Mouse (Mus musculus): ENCODE results near the gene Apoe.
A peak's percentile ranks its signal among the peaks of the same experiment; 100 is the strongest.

DNA sequence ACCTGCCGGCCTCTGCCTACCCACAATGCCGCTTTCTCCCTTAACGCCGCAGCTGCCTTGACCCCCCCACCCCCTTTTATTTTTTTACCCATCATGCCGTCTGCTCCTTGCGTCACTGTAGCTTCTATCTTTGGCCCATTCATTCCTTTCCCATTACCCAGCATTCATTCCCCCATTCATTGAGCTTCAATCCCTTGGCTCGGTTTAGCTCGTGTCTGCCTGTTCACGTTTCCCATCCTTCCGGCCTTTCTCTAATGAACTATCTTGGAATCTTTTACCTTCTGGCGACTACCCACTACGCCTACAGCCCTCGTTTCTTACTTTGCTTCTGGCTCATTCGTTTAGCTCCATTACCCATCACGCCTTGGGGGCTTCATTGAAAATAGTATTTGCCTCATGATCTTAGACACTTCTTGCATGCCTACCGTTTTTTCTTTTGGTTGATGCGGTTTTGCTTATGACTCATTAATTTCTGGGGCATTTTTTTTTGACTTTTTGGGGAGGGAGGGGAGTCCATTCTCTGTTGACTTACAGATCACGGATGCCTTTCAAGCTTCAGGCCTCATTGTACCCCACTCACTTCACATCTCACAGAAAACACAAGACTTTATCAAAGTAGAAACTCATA, 17.2 kb upstream of the Apoe start:
- no peak for TF ChIP-seq USF1 (IDR thresholded peaks at IDR 0.05; ENCODE audit: low read depth, low read length)
- no peak for TF ChIP-seq CTCF (conservative IDR thresholded peaks at IDR 0.05 in 1 of 2, IDR thresholded peaks at IDR 0.05 in 1 of 2; ENCODE audit: low read depth in 2 of 2, low read length in 2 of 2)
- peak; percentile 84 for TF ChIP-seq ZMIZ1 (IDR thresholded peaks at IDR 0.05; ENCODE audit: low read depth, low read length)
- TF ChIP-seq POLR2A (IDR thresholded peaks at IDR 0.05; ENCODE audit: low read depth, low read length) = peak; percentile 92
- no peak for TF ChIP-seq EP300 (IDR thresholded peaks at IDR 0.05; ENCODE audit: low read length)
- TF ChIP-seq BHLHE40 (IDR thresholded peaks at IDR 0.05; ENCODE audit: low read depth, low read length) = peak; percentile 67
- TF ChIP-seq HCFC1 (IDR thresholded peaks at IDR 0.05; ENCODE audit: low read depth, low read length) = no peak; the same call in 1 of the 2 replicates
- TF ChIP-seq ZNF384 (IDR thresholded peaks at IDR 0.05; ENCODE audit: low read depth, low read length) = peak; percentile 66
- TF ChIP-seq RAD21 (IDR thresholded peaks at IDR 0.05; ENCODE audit: low read depth, low read length) = no peak
- no peak for TF ChIP-seq ZKSCAN1 (IDR thresholded peaks at IDR 0.05; ENCODE audit: borderline replicate concordance, low read depth, low read length)
- TF ChIP-seq ELF1 (IDR thresholded peaks at IDR 0.05; ENCODE audit: low read depth, low read length) = no peak
- TF ChIP-seq IRF4 (IDR thresholded peaks at IDR 0.05; ENCODE audit: low read depth, low read length) = peak; percentile 75
- TF ChIP-seq CHD2 (IDR thresholded peaks at IDR 0.05; ENCODE audit: low read length) = peak; percentile 2; the same call in 1 of the 2 replicates
